Mouse (Mus musculus) limb, embryonic 15.5 days (tissue): ENCODE measurements around the gene Loxl3. TPM values are rescaled to one million over a fixed set of nuclear protein-coding genes. Genes with fewer than 3 reads are reported as not detected.
A peak's percentile ranks its signal among the peaks of the same experiment; 100 is the strongest.

Experiments used
- ATAC-seq: fragments of 200-750 bp; cut with Nextera tagmentation; 2 replicates; pipeline ENCODE4 v1.8.0; 2017; ENCODE audit warnings: low read depth, moderate TSS enrichment; ENCODE audit not compliant: insufficient number of reproducible peaks, low FRiP score, low TSS enrichment
- H3K27ac ChIP-seq: fragments of 300-500 bp; sonication (generic); 2 replicates; pipeline ENCODE4 v1.5.1; 2015; ENCODE audit warnings: moderate library complexity, mild to moderate bottlenecking, inconsistent platforms
- H3K27me3 ChIP-seq: fragments of 300-500 bp; sonication (generic); 2 replicates; pipeline ENCODE4 v1.6.1; 2015; ENCODE audit warnings: inconsistent platforms
- H3K36me3 ChIP-seq: fragments of 300-500 bp; sonication (generic); 2 replicates; pipeline ENCODE4 v1.6.1; 2015; ENCODE audit warnings: inconsistent platforms
- H3K4me1 ChIP-seq: fragments of 300-500 bp; sonication (generic); 2 replicates; pipeline ENCODE4 v1.6.1; 2015; ENCODE audit warnings: inconsistent platforms
- H3K4me2 ChIP-seq: fragments of 300-500 bp; sonication (generic); 2 replicates; pipeline ENCODE4 v1.6.1; 2015; ENCODE audit warnings: mild to moderate bottlenecking, inconsistent platforms
- H3K4me3 ChIP-seq: fragments of 300-500 bp; sonication (generic); 2 replicates; pipeline ENCODE4 v1.5.1; 2015; ENCODE audit warnings: mild to moderate bottlenecking, inconsistent platforms
- H3K9ac ChIP-seq: fragments of 300-500 bp; sonication (generic); 2 replicates; pipeline ENCODE4 v1.6.1; 2015; ENCODE audit warnings: inconsistent platforms
- H3K9me3 ChIP-seq: fragments of 300-500 bp; sonication (generic); 2 replicates; pipeline ENCODE4 v1.6.1; 2016; ENCODE audit warnings: inconsistent platforms
- WGBS: fragments of 180-500 bp; shearing (Covaris S2); methylation state at CpG from one replicate; pipeline ENCODE4 v1.1.7; 2015; 5-methylcytosine and 5-hydroxymethylcytosine counted together
- microRNA counts: library from miRNA; unstranded; fragments of <30 nt; microRNA quantifications from one replicate; lab custom pipeline; 2016
- microRNA-seq: library from miRNA; unstranded; fragments of <30 nt; microRNA quantifications from one replicate; pipeline ENCODE4, GENCODE M21; 2016
- polyA plus RNA-seq: library from polyadenylated mRNA; unstranded; fragments of >200 nt; fragmentation: Nextera tagmentation; extraction: Ambion mirVana; gene quantifications from 2 replicates; pipeline ENCODE4 v1.2.1, GENCODE M21; 2015

Gene Loxl3
- polyA plus RNA-seq, 1 experiment from 2014 or later, result 31.2 TPM

- under 1% methylated on average over 25 of the region's 25 CpGs for WGBS
- ATAC-seq, result peak; percentile 85
- H3K4me1 ChIP-seq, result peaks cover 18% of the 10 kb centered on the region
Measured at GRCm38 (mm10) chr6:83101316-83101687, 67.3 kb downstream of the Loxl3 start, which contains the start of the genes Ccdc142 and Gm42688. Gene Ccdc142, plus strand, starts transcription at chr6:83101601. Gene Gm42688, plus strand, starts transcription at chr6:83101617.

DNA sequence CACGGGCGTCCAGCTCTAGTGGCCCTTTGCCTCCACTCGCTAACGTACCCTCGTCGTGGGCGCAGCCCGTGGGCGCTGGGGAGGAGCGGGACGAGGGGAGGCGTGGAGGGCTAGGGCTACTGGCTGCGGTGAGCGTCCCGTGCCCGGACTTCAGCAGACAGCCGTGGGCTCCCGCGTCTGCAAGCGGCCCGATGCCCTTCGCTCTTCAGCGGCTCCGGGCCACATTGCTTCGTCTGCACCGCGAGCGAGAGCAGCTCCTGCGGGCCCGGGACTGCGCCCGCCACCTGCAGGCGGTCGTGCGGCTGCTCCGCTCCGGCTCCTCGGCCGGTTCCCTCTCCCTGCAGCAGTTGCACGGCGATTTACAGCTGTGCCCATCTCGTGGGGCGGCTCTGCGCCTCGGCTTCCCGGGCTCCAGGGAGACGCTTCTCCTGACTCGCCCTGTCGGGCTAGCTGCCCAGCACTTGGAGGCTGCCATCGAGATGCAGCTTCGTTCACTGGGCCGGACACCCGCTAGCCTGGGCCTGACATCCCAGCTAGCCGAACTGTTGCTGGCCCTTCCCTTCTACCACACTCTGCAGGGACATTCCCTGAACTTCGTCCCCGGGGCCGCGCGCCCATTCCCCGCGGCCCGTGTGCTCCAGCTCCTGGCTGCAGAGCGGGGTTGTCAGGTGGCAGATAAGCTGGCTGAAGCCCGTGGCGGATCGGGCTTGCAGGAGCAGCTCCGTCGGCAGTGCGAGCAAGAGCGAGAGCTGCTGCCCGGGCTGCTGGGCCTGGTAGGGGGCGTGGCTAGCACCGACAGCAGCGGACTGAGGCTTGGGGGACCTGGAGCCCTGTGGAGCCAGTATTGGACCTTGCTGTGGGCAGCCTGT, 67.9 kb downstream of the Loxl3 start:
- Histone ChIP-seq H3K9ac (peak overlapping the region; percentile 56), H3K27ac (peak overlapping the region; percentile 86), H3K4me1 (peaks cover 18% of the 10 kb centered on the region), H3K4me3 (peak overlapping the region; percentile 67), H3K36me3 (0 out of 2 replicates have a peak, but pooled peaks cover 4% of the 10 kb centered on the region), H3K4me2 (peak overlapping the region; percentile 93), H3K27me3 (no peaks in the 10 kb centered on the region), H3K9me3 (no peaks in the 10 kb centered on the region)
- WGBS, result under 1% methylated on average over 74 of the region's 74 CpGs
- peak; percentile 58 for ATAC-seq

More at GRCm38 (mm10) chr6:83101316-83101687, 67.3 kb downstream of the Loxl3 start, which contains the start of the genes Ccdc142 and Gm42688:
- H3K36me3 ChIP-seq, result no peaks in the 10 kb centered on the region
- 0 out of 2 replicates have a peak, but pooled peaks cover 3% of the 10 kb centered on the region for H3K27me3 ChIP-seq
- peak within 1 kb of the TSS; percentile 86 for H3K27ac ChIP-seq
- H3K4me3 ChIP-seq, result peak within 1 kb of the TSS; percentile 67
- H3K9me3 ChIP-seq, result no peaks in the 10 kb centered on the region
- peak within 1 kb of the TSS; percentile 93 for H3K4me2 ChIP-seq
- peak within 1 kb of the TSS; percentile 56 for H3K9ac ChIP-seq

MicroRNA genes within 50 kb of the gene (microRNA counts, 519-probe panel; counts per million panel counts)
- microRNA mmu-miR-3470a+mmu-miR-3470b (lab: Ali Mortazavi, UCI), result 1,146 counts per million, percentile 6 among the panel's probes with 10 or more counts

Small RNA genes lying within 50 kb of the gene (microRNA-seq; reads per million reads assigned to microRNA genes)
- gene Mir3470a (not detected), gene Mir7040 (not detected)

Other genes starting within 250 kb of the Loxl3 start
- 1.5 and 2.1 TPM in 2 replicates for gene Sema4f, start 94.4 kb upstream of the Loxl3 start, polyA plus RNA-seq
- gene M1ap, start 87.3 kb upstream of the Loxl3 start, polyA plus RNA-seq, result 0.70 and 0.86 TPM in 2 replicates
- gene Dok1, start 702 bp upstream of the Loxl3 start, polyA plus RNA-seq, result 13.1 and 15.7 TPM in 2 replicates
- 181 and 186 TPM in 2 replicates for gene Aup1, start 20.3 kb downstream of the Loxl3 start, polyA plus RNA-seq
- 64.6 and 70.6 TPM in 2 replicates for gene Htra2, start 21.1 kb downstream of the Loxl3 start, polyA plus RNA-seq
- 0.57 and 1.3 TPM in 2 replicates for gene Dqx1, start 23.7 kb downstream of the Loxl3 start, polyA plus RNA-seq
- not detected in 2 replicates for gene Tlx2, start 36.1 kb downstream of the Loxl3 start, polyA plus RNA-seq
- 29.2 and 31.9 TPM in 2 replicates for gene Pcgf1, start 43.7 kb downstream of the Loxl3 start, polyA plus RNA-seq
- 0.41 and 0.50 TPM in 2 replicates for gene Lbx2, start 52.2 kb downstream of the Loxl3 start, polyA plus RNA-seq
- 2.0 and 2.5 TPM in 2 replicates for gene Ccdc142, start 67.4 kb downstream of the Loxl3 start, polyA plus RNA-seq
- 2.5 and 3.5 TPM in 2 replicates for gene Gm42688, start 67.4 kb downstream of the Loxl3 start, polyA plus RNA-seq
- 119 and 123 TPM in 2 replicates for gene Mrpl53, start 74.9 kb downstream of the Loxl3 start, polyA plus RNA-seq
- 41.8 and 53.8 TPM in 2 replicates for gene Mogs, start 81.3 kb downstream of the Loxl3 start, polyA plus RNA-seq
- 89.8 and 91.4 TPM in 2 replicates for gene Wbp1, start 87.4 kb downstream of the Loxl3 start, polyA plus RNA-seq
- gene Ino80b, start 91.3 kb downstream of the Loxl3 start, polyA plus RNA-seq, result 9.9 and 10.0 TPM in 2 replicates
- 76.7 and 79.5 TPM in 2 replicates for gene Rtkn, start 101.3 kb downstream of the Loxl3 start, polyA plus RNA-seq
- gene Wdr54, start 122.2 kb downstream of the Loxl3 start, polyA plus RNA-seq, result 4.8 and 5.4 TPM in 2 replicates
- gene 1700003E16Rik, start 122.2 kb downstream of the Loxl3 start, polyA plus RNA-seq, result 3.1 and 3.4 TPM in 2 replicates
- gene Dctn1, start 131.7 kb downstream of the Loxl3 start, polyA plus RNA-seq, result 90.3 and 91.9 TPM in 2 replicates
- gene Slc4a5, start 185.7 kb downstream of the Loxl3 start, polyA plus RNA-seq, result 0.06 and 0.07 TPM in 2 replicates